Mouse (Mus musculus): ENCODE data around the gene Tspo2.

Gene Tspo2

GRCm38 (mm10) chr17:48450666-48451352 lies 513 bp downstream of the Tspo2 start:
- DNase-seq, result no peak

- DNase-seq, result no peak
Observed at GRCm38 (mm10) chr17:48447675-48448074, 3.6 kb downstream of the Tspo2 start.

GRCm38 (mm10) chr17:48443542-48444145 lies 7.7 kb downstream of the Tspo2 start:
- DNase-seq, result peak in 1 of 2 experiments; percentile 55

GRCm38 (mm10) chr17:48442745-48443457 lies 8.4 kb downstream of the Tspo2 start:
- DNase-seq, result peak; percentile 44 to 63

GRCm38 (mm10) chr17:48437421-48437911 lies 13.9 kb downstream of the Tspo2 start:
- DNase-seq, result peak; percentile 70 to 83

- DNase-seq, result no peak
Observed at GRCm38 (mm10) chr17:48436487-48436886, 14.8 kb downstream of the Tspo2 start.

GRCm38 (mm10) chr17:48434479-48434878 lies 16.8 kb downstream of the Tspo2 start:
- no peak for DNase-seq

GRCm38 (mm10) chr17:48433689-48434330 lies 17.5 kb downstream of the Tspo2 start:
- no peak for DNase-seq

- DNase-seq, result no peak
Observed at GRCm38 (mm10) chr17:48433006-48433655, 18.2 kb downstream of the Tspo2 start.

GRCm38 (mm10) chr17:48432158-48432980 lies 19.0 kb downstream of the Tspo2 start, which contains the start of gene Apobec2:
Gene Apobec2, minus strand, starts transcription at chr17:48432930.
- DNase-seq, result no peak

GRCm38 (mm10) chr17:48431054-48431453 lies 20.3 kb downstream of the Tspo2 start:
- no peak for DNase-seq

- no peak for DNase-seq
Observed at GRCm38 (mm10) chr17:48430394-48430793, 20.9 kb downstream of the Tspo2 start.

- DNase-seq, result peak; percentile 37 to 59
Observed at GRCm38 (mm10) chr17:48427852-48428530, 23.3 kb downstream of the Tspo2 start.

GRCm38 (mm10) chr17:48426991-48427750 lies 24.2 kb downstream of the Tspo2 start:
- DNase-seq, result no peak

GRCm38 (mm10) chr17:48425823-48426612 lies 25.3 kb downstream of the Tspo2 start:
- DNase-seq, result no peak

- peak in 1 of 2 experiments; percentile 31 for DNase-seq
Observed at GRCm38 (mm10) chr17:48424237-48424636, 27.1 kb downstream of the Tspo2 start.

- DNase-seq, result no peak
Observed at GRCm38 (mm10) chr17:48419571-48419970, 31.8 kb downstream of the Tspo2 start.

GRCm38 (mm10) chr17:48418781-48419180 lies 32.5 kb downstream of the Tspo2 start:
- DNase-seq, result no peak

- peak; percentile 43 to 63 for DNase-seq
Observed at GRCm38 (mm10) chr17:48418174-48418573, 33.1 kb downstream of the Tspo2 start.

Data from kidney, postnatal 4 days (tissue).